In the genomic region with DNA sequence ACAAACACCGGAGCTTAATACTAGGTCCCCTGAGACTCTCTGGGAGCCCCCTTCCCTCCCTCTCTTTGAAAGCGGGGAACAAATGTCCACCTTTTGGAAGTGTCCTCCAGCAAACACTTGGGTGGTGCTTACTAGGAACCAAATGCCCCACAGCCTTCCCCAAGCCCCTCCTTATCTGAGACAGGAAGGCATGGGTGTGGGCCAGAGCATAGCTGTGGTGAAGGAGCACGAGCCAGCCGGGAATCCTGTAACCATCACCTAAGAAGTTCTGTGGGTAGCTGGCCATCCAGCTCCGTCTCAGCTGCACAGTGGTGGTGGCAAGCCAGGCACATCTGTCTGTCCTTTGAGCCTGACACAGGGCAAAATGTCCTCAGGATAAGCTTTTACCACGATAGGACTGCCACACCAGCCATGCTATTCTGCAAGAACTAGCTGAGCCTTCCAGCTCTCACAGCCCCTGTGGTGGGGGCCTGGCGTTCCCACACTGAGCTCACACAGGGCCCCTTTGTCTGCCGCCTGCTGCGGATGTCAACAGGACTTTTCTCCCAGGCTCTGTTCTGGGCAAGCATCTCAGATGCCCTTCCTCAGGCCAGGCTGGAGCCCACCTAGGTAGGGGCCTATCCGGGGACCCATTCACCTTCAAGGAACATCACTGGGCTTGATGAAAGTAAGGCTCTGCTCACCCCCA, we compare ENCODE assay signal across 9 mouse cellular contexts. TPM values are rescaled to one million over a fixed set of nuclear protein-coding genes. Genes with fewer than 3 reads are reported as not detected.
DNase-seq lines count a peak whose midpoint lies in the region; ATAC-seq and TF ChIP-seq lines count a peak whose summit lies in the region.
"Had no signal": no experiment of that assay in that cellular context is flagged by ENCODE, and none has a peak within 500 bp of the region (broad histone marks: within the 10 kb centered on the region; RNA-seq: fewer than 3 reads in every experiment).

No protein-coding gene starts in this region.

- H3K36me3 ChIP-seq in heart, embryonic 11.5 days (ENCODE audit: control insufficient read depth, insufficient read depth, low read length): no peaks in the 10 kb centered on the region
- H3K36me3 ChIP-seq in hindbrain, postnatal 0 days (ENCODE audit: insufficient read depth, low read length): no peaks in the 10 kb centered on the region
- no peaks in the 10 kb centered on the region for H3K36me3 ChIP-seq in small intestine, adult 2 months (ENCODE audit: control insufficient read depth, insufficient read depth, low read length)

- TF ChIP-seq CTCF in hindbrain, postnatal 0 days (IDR thresholded peaks at IDR 0.05; ENCODE audit: low read depth): no peak
- TF ChIP-seq CTCF in small intestine, adult 2 months (IDR thresholded peaks at IDR 0.05; ENCODE audit: extremely low read depth, insufficient read length, insufficient replicate concordance, low read depth, low read length): no peak

- peak overlapping the region; percentile 42; the same call in 1 of the 2 replicates for H3K27ac ChIP-seq in heart, embryonic 11.5 days (ENCODE audit: low read depth, low read length)
- H3K27ac ChIP-seq in hindbrain, postnatal 0 days: peak overlapping the region; percentile 81
- peak overlapping the region; percentile 8 for H3K27ac ChIP-seq in small intestine, adult 2 months (ENCODE audit: insufficient read depth, low read depth, low read length)

- peak overlapping the region; percentile 21 for H3K4me2 ChIP-seq in heart, embryonic 11.5 days
- peak overlapping the region; percentile 28; the same call in 1 of the 2 replicates for H3K4me2 ChIP-seq in hindbrain, postnatal 0 days (ENCODE audit: low read depth, low read length)

- H3K27me3 ChIP-seq in heart, embryonic 11.5 days (ENCODE audit: control insufficient read depth, insufficient read depth, low read length): peaks cover 55% of the 10 kb centered on the region
- no peaks in the 10 kb centered on the region for H3K27me3 ChIP-seq in hindbrain, postnatal 0 days (ENCODE audit: insufficient read depth, low read length)
- H3K27me3 ChIP-seq in small intestine, adult 2 months (ENCODE audit: control insufficient read depth, insufficient read depth, low read length): no peaks in the 10 kb centered on the region

- no peaks in the 10 kb centered on the region for H3K9me3 ChIP-seq in heart, embryonic 11.5 days (replicated peaks; ENCODE audit: control insufficient read depth, low read length)
- H3K9me3 ChIP-seq in hindbrain, postnatal 0 days (ENCODE audit: low read length): no peaks in the 10 kb centered on the region

- peaks cover 27% of the 10 kb centered on the region for H3K4me1 ChIP-seq in heart, embryonic 11.5 days (ENCODE audit: control insufficient read depth, insufficient read depth, low read length)
- peaks cover 18% of the 10 kb centered on the region for H3K4me1 ChIP-seq in hindbrain, postnatal 0 days (ENCODE audit: insufficient read depth, low read length)
- peaks cover 51% of the 10 kb centered on the region for H3K4me1 ChIP-seq in small intestine, adult 2 months (ENCODE audit: control insufficient read depth, insufficient read depth, insufficient read length, low read length)

- no peak for DNase-seq in heart, adult 9 months (ENCODE audit: low spot score in 2 of 2)
- peak; percentile 76 for DNase-seq in retina, postnatal 1 day
- DNase-seq in retina, embryonic 14.5 days (ENCODE audit: low spot score): no peak
- DNase-seq in hindbrain, postnatal 0 days (ENCODE audit: low spot score): peak; percentile 68
- no peak for DNase-seq in left cerebral cortex, adult 8-10 months (ENCODE audit: low spot score in 2 of 2)
- DNase-seq in MN1 (ENCODE audit: low spot score): no peak

- no peak for TF ChIP-seq POLR2A in small intestine, adult 2 months (IDR thresholded peaks at IDR 0.05; ENCODE audit: low read depth, low read length)

- no peak overlapping the region for H3K4me3 ChIP-seq in heart, embryonic 11.5 days (ENCODE audit: low read depth, low read length)
- no peak overlapping the region for H3K4me3 ChIP-seq in hindbrain, postnatal 0 days (ENCODE audit: low read length)
- H3K4me3 ChIP-seq in small intestine, adult 2 months (ENCODE audit: low read depth, low read length): no peak overlapping the region

- no peak for ATAC-seq in heart, embryonic 11.5 days (replicated peaks; ENCODE audit: insufficient number of reproducible peaks, low FRiP score, low TSS enrichment)
- peak; percentile 30; the same call in 1 of the 2 replicates for ATAC-seq in hindbrain, postnatal 0 days

- no peak overlapping the region for H3K9ac ChIP-seq in heart, embryonic 11.5 days (ENCODE audit: low read depth, low read length)
- peak overlapping the region; percentile 35; the same call in 1 of the 2 replicates for H3K9ac ChIP-seq in hindbrain, postnatal 0 days (replicated peaks; ENCODE audit: low read length)

- WGBS in heart, embryonic 11.5 days (ENCODE audit: insufficient replicate concordance): 18% methylated on average over 10 of the region's 10 CpGs
- 24% methylated on average over 10 of the region's 10 CpGs for WGBS in hindbrain, postnatal 0 days
- WGBS in small intestine, adult 2 months: 67% methylated on average over 10 of the region's 10 CpGs

RNA-seq across cellular contexts. Expression of gene Nrarp, which starts 2.1 kb away (rescaled TPM):
- polyA plus RNA-seq in heart, embryonic 11.5 days (2014; fragmentation: Nextera tagmentation; extraction: Ambion mirVana): 4.5 and 4.8 TPM in 2 replicates
- 50.8 and 58.0 TPM in 2 replicates for total RNA-seq in hindbrain, postnatal 0 days (2014; rRNA removed)
- polyA plus RNA-seq in hindbrain, postnatal 0 days (2015; fragmentation: Nextera tagmentation; extraction: Ambion mirVana): 14.2 and 14.7 TPM in 2 replicates
- polyA plus RNA-seq in small intestine, adult 2 months (2012; rRNA removed): 24.4 and 39.0 TPM in 2 replicates
- total RNA-seq in left cerebral cortex, adult 8-10 months (2022): 10 to 100 TPM; 20.5 to 27.9 (median 23.4) TPM

RNA-seq across cellular contexts. Expression of gene Tor4a, which starts 18.3 kb away (rescaled TPM):
- polyA plus RNA-seq in heart, embryonic 11.5 days (2014; fragmentation: Nextera tagmentation; extraction: Ambion mirVana): 5.9 and 8.3 TPM in 2 replicates
- 4.0 and 4.7 TPM in 2 replicates for total RNA-seq in hindbrain, postnatal 0 days (2014; rRNA removed)
- 1.2 and 1.9 TPM in 2 replicates for polyA plus RNA-seq in hindbrain, postnatal 0 days (2015; fragmentation: Nextera tagmentation; extraction: Ambion mirVana)
- polyA plus RNA-seq in small intestine, adult 2 months (2012; rRNA removed): 37.3 and 49.3 TPM in 2 replicates
- total RNA-seq in left cerebral cortex, adult 8-10 months (2022): 1 to 10 TPM; 2.2 to 3.4 (median 2.5) TPM

RNA-seq across cellular contexts. Expression of gene Nelfb, which starts 32.9 kb away (rescaled TPM):
- polyA plus RNA-seq in heart, embryonic 11.5 days (2014; fragmentation: Nextera tagmentation; extraction: Ambion mirVana): 62.9 and 69.0 TPM in 2 replicates
- total RNA-seq in hindbrain, postnatal 0 days (2014; rRNA removed): 90.3 and 117 TPM in 2 replicates
- polyA plus RNA-seq in hindbrain, postnatal 0 days (2015; fragmentation: Nextera tagmentation; extraction: Ambion mirVana): 82.0 and 82.8 TPM in 2 replicates
- 21.8 and 37.2 TPM in 2 replicates for polyA plus RNA-seq in small intestine, adult 2 months (2012; rRNA removed)
- 10 to 100 TPM; 58.4 to 64.2 (median 59.4) TPM for total RNA-seq in left cerebral cortex, adult 8-10 months (2022)

RNA-seq across cellular contexts. Expression of gene Stpg3, which starts 36.0 kb away (rescaled TPM):
- polyA plus RNA-seq in heart, embryonic 11.5 days (2014; fragmentation: Nextera tagmentation; extraction: Ambion mirVana): not detected in 2 replicates
- not detected in 2 replicates for total RNA-seq in hindbrain, postnatal 0 days (2014; rRNA removed)
- polyA plus RNA-seq in hindbrain, postnatal 0 days (2015; fragmentation: Nextera tagmentation; extraction: Ambion mirVana): not detected in 2 replicates
- polyA plus RNA-seq in small intestine, adult 2 months (2012; rRNA removed): not detected in 2 replicates
- under 1 TPM in 3 of 4 experiments, not detected in 1; 0.23 to 0.82 (median 0.30) TPM for total RNA-seq in left cerebral cortex, adult 8-10 months (2022)
- total RNA-seq: heart, postnatal 14 days had no signal

RNA-seq across cellular contexts. Expression of gene Fam166a, which starts 40.1 kb away (rescaled TPM):
- polyA plus RNA-seq in heart, embryonic 11.5 days (2014; fragmentation: Nextera tagmentation; extraction: Ambion mirVana): 0.44 TPM in 1 of 2 replicates, not detected in the other
- total RNA-seq in hindbrain, postnatal 0 days (2014; rRNA removed): not detected in 2 replicates
- polyA plus RNA-seq in hindbrain, postnatal 0 days (2015; fragmentation: Nextera tagmentation; extraction: Ambion mirVana): 0.42 TPM in 1 of 2 replicates, not detected in the other
- polyA plus RNA-seq in small intestine, adult 2 months (2012; rRNA removed): 0.10 TPM in 1 of 2 replicates, not detected in the other
- total RNA-seq in left cerebral cortex, adult 8-10 months (2022): 1 to 10 TPM in 1 of 4 experiments, not detected in 3; 1.4 TPM
- total RNA-seq: heart, postnatal 14 days had no signal

Comparison
In these comparisons a context has a peak if more than half of its experiments do, and no peak if none do; other contexts are left out.
1. DNase-seq: peak in retina, postnatal 1 day (single experiment) and hindbrain, postnatal 0 days (single experiment); none in heart, adult 9 months (0 of 2), retina, embryonic 14.5 days (single experiment), left cerebral cortex, adult 8-10 months (0 of 2) and MN1 (single experiment).
2. H3K27ac ChIP-seq: peak in every context shown above with its lines; median percentile 81 in hindbrain, postnatal 0 days; 42 in heart, embryonic 11.5 days; 8 in small intestine, adult 2 months.